Mouse (Mus musculus): ENCODE results near the gene Ifrd2.

Ifrd2 gene

GRCm38 (mm10) chr9:107640257-107640772 is 52.9 kb downstream of the Ifrd2 start:
- no peak for DNase-seq (ENCODE audit: low read depth)

DNA sequence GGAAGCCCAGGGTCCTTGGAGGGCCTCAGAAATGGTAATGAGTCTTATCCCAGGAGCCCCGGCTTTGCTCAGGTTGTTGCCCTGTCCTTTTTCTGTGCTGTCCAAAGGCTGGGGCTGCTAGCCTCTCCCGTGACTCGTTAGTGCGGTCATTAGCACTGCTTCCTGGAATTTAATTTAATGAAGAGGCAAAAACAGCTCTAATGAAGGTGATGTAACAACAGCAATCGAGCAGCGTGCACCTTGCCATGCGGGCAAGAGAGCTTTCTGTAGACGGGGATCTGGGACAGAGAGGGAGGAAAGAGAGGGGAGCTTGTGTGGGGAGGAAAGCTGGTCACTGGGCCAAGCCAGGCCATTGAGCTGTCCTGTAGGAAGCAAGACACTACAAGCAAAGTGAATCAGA is 54.2 kb downstream of the Ifrd2 start:
- no peak for DNase-seq (ENCODE audit: low read depth)

Data from c-Kit-positive CD71-positive TER-119-negative erythroid progenitor cells, embryonic 14.5 days (primary cell).